Mouse (Mus musculus): ENCODE results near the gene Git1. TPM values are rescaled to one million over a fixed set of nuclear protein-coding genes. Genes with fewer than 3 reads are reported as not detected.

The Git1 gene
- polyA plus RNA-seq, 1 experiment = 4.5 TPM

DNA sequence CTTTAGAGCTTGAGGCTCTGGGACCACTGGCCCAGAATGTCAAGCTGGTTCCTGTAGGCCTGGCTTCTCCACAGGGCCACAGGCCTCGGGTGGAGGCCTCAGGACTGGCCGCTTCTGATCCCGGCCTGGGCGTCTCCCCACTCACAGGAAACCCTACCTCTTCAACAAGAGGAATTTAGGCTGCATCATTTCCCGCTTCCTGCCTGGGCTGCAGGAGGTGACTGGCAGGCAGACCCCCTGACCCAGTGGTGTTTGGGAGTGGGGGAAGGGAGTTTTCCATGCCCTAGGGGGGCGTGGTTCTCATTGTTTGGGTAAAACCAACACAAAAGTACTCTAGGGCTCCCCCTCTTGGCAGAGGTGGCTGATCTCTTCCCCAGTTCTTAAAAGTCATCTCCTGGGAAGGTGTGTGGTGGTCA, 4.0 kb downstream of the Git1 start:
- Histone ChIP-seq H3K36me3 (ENCODE audit: control insufficient read depth) (peaks cover 31% of the 10 kb centered on the region), H3K4me3 (replicated peaks) (no peak overlapping the region), H3K27me3 (ENCODE audit: control insufficient read depth) (peaks cover 3% of the 10 kb centered on the region; the same call in 1 of the 2 replicates), H3K4me1 (ENCODE audit: control insufficient read depth) (peaks cover 54% of the 10 kb centered on the region), H3K9me3 (ENCODE audit: control insufficient read depth, low read length) (no peaks in the 10 kb centered on the region)
- TF ChIP-seq GATA1 (IDR thresholded peaks at IDR 0.05; ENCODE audit: low read length) (no peak), TAL1 (IDR thresholded peaks at IDR 0.05; ENCODE audit: low read length) (no peak)

DNA sequence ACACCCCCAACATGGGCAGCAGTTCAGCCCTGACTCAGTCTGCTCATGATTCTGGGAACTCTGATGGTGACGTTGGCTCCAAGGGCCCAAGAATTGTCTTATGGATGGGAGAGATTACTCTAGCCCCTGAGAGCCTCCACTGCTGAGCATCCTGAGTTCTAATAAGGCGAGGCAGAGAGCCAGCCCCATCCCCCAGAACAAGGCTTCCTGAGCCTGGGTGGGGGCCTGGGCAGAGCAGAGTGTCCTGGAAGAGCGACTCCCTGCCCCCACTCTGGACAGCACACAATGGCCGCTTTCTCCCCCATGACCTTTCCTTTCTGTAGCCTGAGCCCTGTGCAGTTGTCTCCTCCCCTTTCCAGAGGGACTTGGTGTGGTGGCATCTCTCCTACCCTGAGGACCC, 4.5 kb downstream of the Git1 start:
- Histone ChIP-seq H3K4me3 (replicated peaks) (no peak overlapping the region), H3K9me3 (ENCODE audit: control insufficient read depth, low read length) (no peaks in the 10 kb centered on the region), H3K27me3 (ENCODE audit: control insufficient read depth) (peaks cover 3% of the 10 kb centered on the region; the same call in 1 of the 2 replicates), H3K36me3 (ENCODE audit: control insufficient read depth) (peaks cover 36% of the 10 kb centered on the region), H3K4me1 (ENCODE audit: control insufficient read depth) (peaks cover 49% of the 10 kb centered on the region)
- TF ChIP-seq TAL1 (IDR thresholded peaks at IDR 0.05; ENCODE audit: low read length) (no peak), GATA1 (IDR thresholded peaks at IDR 0.05; ENCODE audit: low read length) (no peak)

DNA sequence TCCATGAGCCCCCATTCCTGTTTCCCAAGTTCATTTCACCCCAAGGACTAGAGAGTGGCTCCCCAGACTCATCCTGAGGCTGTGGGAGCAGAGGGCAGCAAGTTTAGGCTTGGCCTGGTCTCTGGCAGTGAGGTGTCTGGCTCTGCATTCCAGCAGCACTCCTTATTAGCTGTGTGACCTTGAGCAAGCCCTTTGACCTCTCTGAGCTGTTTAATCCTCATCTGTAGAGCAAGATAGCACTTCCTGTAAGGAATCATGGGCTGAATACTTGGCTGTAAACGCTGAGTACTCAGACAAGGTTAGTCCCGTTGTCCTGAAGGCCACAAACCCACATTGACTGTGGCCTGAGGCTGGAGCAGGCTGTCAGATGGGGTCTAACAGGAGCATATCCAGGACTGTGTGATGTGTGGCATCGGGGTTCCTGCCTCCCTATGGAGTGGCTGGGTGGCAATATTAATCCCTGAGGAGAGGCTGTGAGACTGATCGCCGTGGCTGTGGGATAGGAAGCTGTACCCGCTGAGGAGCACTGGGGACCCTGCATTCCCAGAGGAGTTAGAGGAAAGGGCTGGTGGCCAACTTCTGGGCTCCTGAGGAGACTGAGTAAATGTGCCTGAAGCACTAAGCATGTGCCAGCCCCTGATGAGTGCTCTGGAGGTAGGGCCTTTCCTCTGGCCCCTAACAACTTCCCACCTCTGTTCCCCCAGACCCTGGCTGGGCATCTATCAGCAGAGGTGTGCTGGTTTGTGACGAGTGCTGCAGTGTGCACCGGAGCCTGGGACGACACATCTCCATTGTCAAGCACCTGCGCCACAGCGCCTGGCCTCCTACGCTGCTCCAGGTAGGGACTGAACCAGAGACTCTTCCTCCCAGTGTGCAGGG, 5.1 kb downstream of the Git1 start:
- H3K36me3 ChIP-seq (ENCODE audit: control insufficient read depth) = peaks cover 42% of the 10 kb centered on the region
- H3K9me3 ChIP-seq (ENCODE audit: control insufficient read depth, low read length) = no peaks in the 10 kb centered on the region
- peaks cover 48% of the 10 kb centered on the region for H3K4me1 ChIP-seq (ENCODE audit: control insufficient read depth)
- peaks cover 3% of the 10 kb centered on the region; the same call in 1 of the 2 replicates for H3K27me3 ChIP-seq (ENCODE audit: control insufficient read depth)
- no peak overlapping the region for H3K4me3 ChIP-seq (replicated peaks)
- no peak for TF ChIP-seq GATA1 (IDR thresholded peaks at IDR 0.05; ENCODE audit: low read length)
- no peak for TF ChIP-seq TAL1 (IDR thresholded peaks at IDR 0.05; ENCODE audit: low read length)

DNA sequence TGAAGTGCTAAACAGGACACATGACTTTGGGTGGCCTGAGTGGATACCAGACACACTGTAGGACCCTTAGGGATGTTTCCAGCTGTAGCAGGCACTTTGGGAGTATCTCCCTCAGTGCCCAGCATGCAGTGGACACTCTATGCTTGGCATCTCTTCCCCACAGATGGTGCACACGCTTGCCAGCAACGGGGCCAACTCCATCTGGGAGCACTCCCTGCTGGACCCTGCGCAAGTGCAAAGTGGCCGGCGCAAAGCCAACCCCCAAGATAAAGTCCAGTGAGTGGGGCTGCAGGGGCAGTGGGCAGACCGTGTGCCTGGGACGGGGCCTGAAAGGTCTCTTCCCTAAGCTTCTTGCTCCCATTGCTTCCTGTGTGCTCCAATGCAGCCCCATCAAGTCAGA, 6.0 kb downstream of the Git1 start:
- peaks cover 40% of the 10 kb centered on the region for H3K4me1 ChIP-seq (ENCODE audit: control insufficient read depth)
- no peaks in the 10 kb centered on the region for H3K27me3 ChIP-seq (ENCODE audit: control insufficient read depth)
- no peak overlapping the region for H3K4me3 ChIP-seq (replicated peaks)
- no peaks in the 10 kb centered on the region for H3K9me3 ChIP-seq (ENCODE audit: control insufficient read depth, low read length)
- peaks cover 51% of the 10 kb centered on the region for H3K36me3 ChIP-seq (ENCODE audit: control insufficient read depth)
- TF ChIP-seq GATA1 (IDR thresholded peaks at IDR 0.05; ENCODE audit: low read length) (no peak), TAL1 (IDR thresholded peaks at IDR 0.05; ENCODE audit: low read length) (no peak)

DNA sequence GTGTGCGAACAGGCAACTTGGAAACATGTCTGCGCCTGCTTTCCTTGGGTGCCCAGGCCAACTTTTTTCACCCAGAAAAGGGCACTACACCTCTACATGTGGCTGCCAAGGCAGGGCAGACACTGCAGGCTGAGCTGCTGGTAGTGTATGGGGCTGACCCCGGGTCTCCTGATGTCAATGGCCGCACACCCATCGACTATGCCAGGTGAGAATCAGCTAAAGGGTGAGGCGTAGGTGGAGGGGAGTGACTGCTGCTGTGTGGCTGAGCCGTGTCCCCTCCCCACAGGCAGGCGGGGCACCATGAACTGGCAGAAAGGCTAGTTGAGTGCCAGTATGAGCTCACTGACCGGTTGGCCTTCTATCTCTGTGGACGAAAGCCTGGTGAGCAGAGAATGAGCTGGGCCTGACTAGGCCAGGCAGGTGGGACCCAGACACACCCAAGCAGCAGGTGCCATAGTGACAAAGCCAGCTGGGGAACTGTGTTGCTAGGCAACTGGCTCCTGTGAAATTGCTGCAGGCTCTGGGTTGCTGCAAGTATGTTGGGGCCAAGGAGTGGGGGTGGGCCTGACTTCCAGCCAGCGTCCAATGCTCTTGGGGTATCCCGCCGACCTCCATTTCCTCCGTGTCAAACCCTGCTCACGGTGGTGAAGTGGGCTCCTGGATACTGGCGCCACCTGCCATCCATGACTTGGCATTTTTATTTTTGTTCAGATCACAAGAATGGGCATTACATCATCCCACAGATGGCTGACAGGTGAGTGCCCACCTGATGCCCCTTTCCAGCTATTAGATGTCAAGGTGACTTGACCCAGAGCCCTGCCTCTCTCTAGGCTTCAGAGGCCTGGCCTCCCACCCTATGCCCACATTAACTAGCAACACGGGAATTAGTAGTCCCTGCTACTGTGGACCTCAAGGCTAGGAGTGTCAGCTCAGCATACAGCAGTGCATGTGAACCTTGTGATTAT, 7.3 kb downstream of the Git1 start:
- H3K36me3 ChIP-seq (ENCODE audit: control insufficient read depth) = peaks cover 64% of the 10 kb centered on the region
- TF ChIP-seq GATA1 (IDR thresholded peaks at IDR 0.05; ENCODE audit: low read length) = no peak
- TF ChIP-seq TAL1 (IDR thresholded peaks at IDR 0.05; ENCODE audit: low read length) = no peak
- H3K9me3 ChIP-seq (ENCODE audit: control insufficient read depth, low read length) = no peaks in the 10 kb centered on the region
- H3K4me1 ChIP-seq (ENCODE audit: control insufficient read depth) = peaks cover 28% of the 10 kb centered on the region
- no peak overlapping the region for H3K4me3 ChIP-seq (replicated peaks)
- H3K27me3 ChIP-seq (ENCODE audit: control insufficient read depth) = no peaks in the 10 kb centered on the region

DNA sequence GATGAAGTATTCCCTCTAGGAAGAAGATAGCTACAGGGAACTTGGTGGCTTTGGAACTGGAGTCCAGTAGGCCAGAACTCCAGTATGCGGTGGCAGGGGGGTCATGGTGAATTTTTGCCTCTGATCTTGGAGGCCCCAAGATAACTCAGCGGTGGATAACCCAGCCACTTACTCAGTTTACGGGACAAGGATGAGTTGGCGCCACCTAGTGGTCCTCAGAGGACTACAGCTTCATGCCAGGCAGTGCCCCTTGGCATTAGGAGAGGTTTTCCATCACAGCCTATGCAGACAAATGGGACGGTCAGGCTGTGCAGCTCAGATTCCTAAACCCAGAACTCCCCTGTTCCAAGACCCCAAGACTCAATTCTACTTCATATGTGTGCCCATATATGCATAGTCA, 8.0 kb downstream of the Git1 start:
- no peaks in the 10 kb centered on the region for H3K27me3 ChIP-seq (ENCODE audit: control insufficient read depth)
- H3K4me1 ChIP-seq (ENCODE audit: control insufficient read depth) = peaks cover 24% of the 10 kb centered on the region
- H3K36me3 ChIP-seq (ENCODE audit: control insufficient read depth) = peaks cover 71% of the 10 kb centered on the region
- no peak overlapping the region for H3K4me3 ChIP-seq (replicated peaks)
- H3K9me3 ChIP-seq (ENCODE audit: control insufficient read depth, low read length) = no peaks in the 10 kb centered on the region
- no peak for TF ChIP-seq GATA1 (IDR thresholded peaks at IDR 0.05; ENCODE audit: low read length)

DNA sequence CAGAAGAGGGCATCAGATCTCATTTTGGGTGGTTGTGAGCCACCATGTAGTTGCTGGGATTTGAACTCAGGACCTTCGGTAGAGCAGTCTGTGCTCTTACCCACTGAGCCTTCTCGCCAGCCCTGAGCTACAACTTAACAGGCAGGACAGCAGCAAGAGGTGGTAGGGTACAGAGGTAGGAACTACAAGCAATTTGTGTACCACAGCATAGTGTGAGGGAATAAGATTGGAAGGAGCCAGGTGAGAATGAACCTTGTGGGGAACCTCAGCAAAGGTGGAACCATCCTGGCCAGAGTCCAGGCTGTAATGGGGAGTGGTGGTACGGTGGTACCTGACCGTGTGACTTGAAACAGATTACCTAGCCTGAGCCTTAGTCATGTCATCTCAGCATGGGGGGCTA, 8.6 kb downstream of the Git1 start:
- Histone ChIP-seq H3K4me1 (ENCODE audit: control insufficient read depth) (peaks cover 21% of the 10 kb centered on the region), H3K4me3 (replicated peaks) (no peak overlapping the region), H3K9me3 (ENCODE audit: control insufficient read depth, low read length) (no peaks in the 10 kb centered on the region), H3K36me3 (ENCODE audit: control insufficient read depth) (peaks cover 75% of the 10 kb centered on the region), H3K27me3 (ENCODE audit: control insufficient read depth) (no peaks in the 10 kb centered on the region)
- no peak for TF ChIP-seq GATA1 (IDR thresholded peaks at IDR 0.05; ENCODE audit: low read length)
- TF ChIP-seq TAL1 (IDR thresholded peaks at IDR 0.05; ENCODE audit: low read length) = no peak

DNA sequence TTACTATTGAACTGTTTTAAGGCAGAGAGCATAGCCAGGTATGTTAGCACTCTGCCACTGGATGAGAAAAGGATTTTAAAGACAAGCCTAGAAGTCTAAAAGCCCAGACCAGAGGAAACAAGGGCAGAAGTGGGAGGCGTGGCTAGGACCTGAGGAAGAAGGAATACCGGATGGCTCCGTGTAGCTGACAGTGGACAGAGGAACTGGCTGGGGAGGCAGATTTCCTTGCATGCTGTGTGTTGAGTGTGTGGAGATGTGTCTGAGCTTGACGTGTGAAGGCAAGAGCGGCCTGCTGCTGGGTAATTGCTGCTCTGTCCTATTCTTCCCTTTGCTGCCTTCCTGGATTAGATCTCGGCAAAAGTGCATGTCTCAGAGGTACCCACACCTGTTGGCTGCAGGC, 9.1 kb downstream of the Git1 start:
- H3K36me3 ChIP-seq (ENCODE audit: control insufficient read depth) = peaks cover 78% of the 10 kb centered on the region

DNA sequence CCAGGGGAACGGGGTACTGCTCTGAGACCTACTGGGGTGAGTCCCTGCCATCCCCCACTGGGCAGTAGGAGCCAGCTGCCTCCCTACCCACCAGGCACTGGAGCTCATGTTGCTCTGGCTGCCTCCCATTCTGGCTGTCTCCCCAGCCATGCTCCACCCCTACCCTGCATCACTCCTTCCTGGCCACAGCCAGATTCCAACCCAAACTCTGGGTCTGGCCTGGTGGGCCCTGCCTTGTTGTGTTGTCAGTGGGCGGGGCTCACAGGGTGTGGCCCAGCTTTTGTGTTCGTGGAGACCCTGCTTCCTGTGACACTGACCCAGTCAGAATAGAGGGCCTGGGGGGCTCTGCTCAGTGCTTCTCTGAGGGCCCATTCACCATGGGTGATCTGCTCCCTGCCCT, 10.1 kb downstream of the Git1 start:
- TF ChIP-seq TAL1 (IDR thresholded peaks at IDR 0.05; ENCODE audit: low read length) (no peak), GATA1 (IDR thresholded peaks at IDR 0.05; ENCODE audit: low read length) (no peak)
- peaks cover 80% of the 10 kb centered on the region for H3K36me3 ChIP-seq (ENCODE audit: control insufficient read depth)

More for the DNA sequence above, 9.1 kb downstream of the Git1 start:
- Histone ChIP-seq H3K9me3 (ENCODE audit: control insufficient read depth, low read length) (no peaks in the 10 kb centered on the region), H3K27me3 (ENCODE audit: control insufficient read depth) (no peaks in the 10 kb centered on the region), H3K4me3 (replicated peaks) (no peak overlapping the region), H3K4me1 (ENCODE audit: control insufficient read depth) (peaks cover 16% of the 10 kb centered on the region)
- TF ChIP-seq TAL1 (IDR thresholded peaks at IDR 0.05; ENCODE audit: low read length) (no peak), GATA1 (IDR thresholded peaks at IDR 0.05; ENCODE audit: low read length) (no peak)

More for the DNA sequence above, 10.1 kb downstream of the Git1 start:
- Histone ChIP-seq H3K27me3 (ENCODE audit: control insufficient read depth) (no peaks in the 10 kb centered on the region), H3K4me3 (replicated peaks) (no peak overlapping the region), H3K9me3 (ENCODE audit: control insufficient read depth, low read length) (no peaks in the 10 kb centered on the region), H3K4me1 (ENCODE audit: control insufficient read depth) (peaks cover 20% of the 10 kb centered on the region)

All from erythroblast, embryonic 14.5 days (primary cell).